Mouse (Mus musculus): ENCODE results near the gene Sh3rf3. TPM values are rescaled to one million over a fixed set of nuclear protein-coding genes. Genes with fewer than 3 reads are reported as not detected.

Gene Sh3rf3
- polyA plus RNA-seq, 1 experiment from 2014 or later = 2.0 TPM

- H3K4me2 ChIP-seq (replicated peaks; ENCODE audit: low read depth, low read length) = no peak overlapping the region
- H3K36me3 ChIP-seq (ENCODE audit: insufficient read depth, low read length) = no peaks in the 10 kb centered on the region
- peaks cover 6% of the 10 kb centered on the region for H3K4me1 ChIP-seq (ENCODE audit: insufficient read depth, low read depth, low read length)
- ATAC-seq (peak; percentile 87), DNase-seq (ENCODE audit: low spot score) (peak; percentile 81)
- TF ChIP-seq CTCF (IDR thresholded peaks at IDR 0.05) = no peak; the same call in 1 of the 2 replicates
- peak; percentile 73; the same call in 1 of the 2 replicates for TF ChIP-seq EP300 (IDR thresholded peaks at IDR 0.05)
- 37% methylated on average over 20 of the region's 20 CpGs for WGBS
- H3K27ac ChIP-seq (ENCODE audit: low read length) = peak overlapping the region; percentile 35; the same call in 1 of the 2 replicates
- H3K9ac ChIP-seq (replicated peaks; ENCODE audit: low read depth) = no peak overlapping the region
- H3K27me3 ChIP-seq (replicated peaks; ENCODE audit: insufficient read depth, low read length) = no peaks in the 10 kb centered on the region
- H3K9me3 ChIP-seq (ENCODE audit: low read length) = no peaks in the 10 kb centered on the region
- no peak overlapping the region for H3K4me3 ChIP-seq (ENCODE audit: low read depth, low read length)
These were observed 318.9 kb downstream of the Sh3rf3 start for GRCm38 (mm10) chr10:59131926-59132628.

DNA sequence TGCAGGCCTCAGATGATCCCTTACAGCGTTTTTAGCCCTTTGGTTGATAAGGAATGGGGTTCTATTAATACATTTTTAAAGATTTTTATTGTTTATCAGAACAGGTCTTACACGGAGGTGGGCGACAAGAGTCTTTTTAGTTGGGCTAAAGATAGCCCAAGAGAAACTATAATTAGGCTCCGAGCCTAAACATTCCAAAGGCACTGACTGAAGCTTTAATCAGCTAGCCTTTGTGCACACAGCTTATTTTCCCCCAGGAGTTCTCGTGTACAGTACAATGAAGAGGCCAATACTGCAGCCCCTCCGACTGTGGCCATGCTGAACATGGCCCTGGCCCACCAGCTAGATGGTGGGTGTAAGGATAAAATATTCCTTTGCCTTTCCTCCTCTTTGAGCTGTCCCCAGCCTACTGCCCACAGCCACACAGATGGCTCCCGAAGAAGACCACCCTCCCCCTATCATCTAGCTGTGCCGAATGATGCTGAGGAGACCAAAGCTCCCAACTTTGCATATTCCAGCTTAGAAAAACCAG, 320.4 kb downstream of the Sh3rf3 start:
- no peak for TF ChIP-seq EP300 (IDR thresholded peaks at IDR 0.05)
- TF ChIP-seq CTCF (IDR thresholded peaks at IDR 0.05) = no peak
- no peaks in the 10 kb centered on the region for H3K27me3 ChIP-seq (replicated peaks; ENCODE audit: insufficient read depth, low read length)
- H3K4me2 ChIP-seq (replicated peaks; ENCODE audit: low read depth, low read length) = no peak overlapping the region
- H3K9ac ChIP-seq (replicated peaks; ENCODE audit: low read depth) = no peak overlapping the region
- H3K9me3 ChIP-seq (ENCODE audit: low read length) = no peaks in the 10 kb centered on the region
- DNase-seq (ENCODE audit: low spot score) (no peak), ATAC-seq (no peak)
- no peak overlapping the region for H3K4me3 ChIP-seq (ENCODE audit: low read depth, low read length)
- H3K36me3 ChIP-seq (ENCODE audit: insufficient read depth, low read length) = no peaks in the 10 kb centered on the region
- 64% methylated on average over 8 of the region's 8 CpGs for WGBS
- no peak overlapping the region for H3K27ac ChIP-seq (ENCODE audit: low read length)
- H3K4me1 ChIP-seq (ENCODE audit: insufficient read depth, low read depth, low read length) = peaks cover 6% of the 10 kb centered on the region

DNA sequence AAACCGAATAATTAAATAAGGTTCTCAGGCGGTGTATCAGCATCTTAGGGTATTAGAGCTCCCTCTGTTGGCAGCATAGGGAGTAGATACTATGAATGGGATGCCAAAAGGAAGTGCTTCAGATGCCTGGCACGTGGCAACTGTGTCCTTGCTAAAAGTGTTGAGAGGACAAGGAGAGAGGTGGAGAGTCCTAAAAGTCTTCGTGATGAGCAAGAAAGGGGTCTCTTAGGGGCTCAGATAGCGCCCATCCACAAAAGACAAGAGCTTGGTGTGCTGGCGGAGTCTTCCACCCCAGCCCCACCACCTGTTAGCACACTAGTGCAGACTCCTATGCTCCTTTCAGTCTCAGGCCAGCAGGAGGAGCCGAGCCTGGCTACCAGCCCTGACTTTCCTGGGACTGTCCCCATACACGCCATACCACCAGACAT, 336.8 kb downstream of the Sh3rf3 start:
- no peak for TF ChIP-seq EP300 (IDR thresholded peaks at IDR 0.05)
- peak; percentile 80 for TF ChIP-seq CTCF (IDR thresholded peaks at IDR 0.05)
- H3K27me3 ChIP-seq (replicated peaks; ENCODE audit: insufficient read depth, low read length) = no peaks in the 10 kb centered on the region
- no peaks in the 10 kb centered on the region for H3K4me1 ChIP-seq (ENCODE audit: insufficient read depth, low read depth, low read length)
- no peak overlapping the region for H3K4me2 ChIP-seq (replicated peaks; ENCODE audit: low read depth, low read length)
- H3K4me3 ChIP-seq (ENCODE audit: low read depth, low read length) = no peak overlapping the region
- WGBS = 9% methylated on average over 8 of the region's 8 CpGs
- DNase-seq (ENCODE audit: low spot score) (peak; percentile 91), ATAC-seq (peak; percentile 86)
- no peaks in the 10 kb centered on the region for H3K36me3 ChIP-seq (ENCODE audit: insufficient read depth, low read length)
- H3K9ac ChIP-seq (replicated peaks; ENCODE audit: low read depth) = no peak overlapping the region
- no peak overlapping the region for H3K27ac ChIP-seq (ENCODE audit: low read length)
- H3K9me3 ChIP-seq (ENCODE audit: low read length) = no peaks in the 10 kb centered on the region

GRCm38 (mm10) chr10:59150938-59151657, 337.9 kb downstream of the Sh3rf3 start:
- no peak overlapping the region for H3K4me2 ChIP-seq (replicated peaks; ENCODE audit: low read depth, low read length)
- no peaks in the 10 kb centered on the region for H3K27me3 ChIP-seq (replicated peaks; ENCODE audit: insufficient read depth, low read length)
- TF ChIP-seq CTCF (IDR thresholded peaks at IDR 0.05) (no peak), EP300 (IDR thresholded peaks at IDR 0.05) (no peak)

DNA sequence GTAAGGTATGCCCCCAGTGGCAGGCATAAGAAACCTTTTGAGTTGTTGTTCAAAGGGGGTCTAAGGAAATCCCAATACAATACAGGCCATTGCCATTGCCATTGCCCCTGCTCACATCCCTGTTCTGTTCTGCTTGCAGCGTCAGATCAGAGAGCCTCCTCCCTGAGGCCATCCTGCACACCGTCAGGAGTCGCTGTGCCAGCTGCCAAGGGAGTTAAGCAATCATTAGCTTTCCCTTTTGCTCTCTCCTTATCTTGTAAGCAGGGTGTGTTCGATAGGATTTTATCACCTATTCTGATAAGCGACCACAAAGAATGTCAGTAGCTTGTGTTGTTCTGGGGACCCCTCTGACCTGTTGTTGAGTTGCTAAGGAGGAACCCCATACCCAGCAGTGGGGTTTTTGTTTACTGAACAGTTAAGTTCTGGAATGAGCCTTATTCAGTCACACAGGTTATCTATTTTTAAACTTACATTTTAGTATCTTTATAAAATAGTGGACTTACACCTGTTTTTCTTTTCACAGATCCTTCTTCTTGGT, 339.5 kb downstream of the Sh3rf3 start:
- Histone ChIP-seq H3K9me3 (ENCODE audit: low read length) (no peaks in the 10 kb centered on the region), H3K4me1 (ENCODE audit: insufficient read depth, low read depth, low read length) (no peaks in the 10 kb centered on the region), H3K4me3 (ENCODE audit: low read depth, low read length) (no peak overlapping the region), H3K27ac (ENCODE audit: low read length) (no peak overlapping the region), H3K4me2 (replicated peaks; ENCODE audit: low read depth, low read length) (no peak overlapping the region), H3K27me3 (replicated peaks; ENCODE audit: insufficient read depth, low read length) (no peaks in the 10 kb centered on the region), H3K9ac (replicated peaks; ENCODE audit: low read depth) (no peak overlapping the region), H3K36me3 (ENCODE audit: insufficient read depth, low read length) (no peaks in the 10 kb centered on the region)
- TF ChIP-seq EP300 (IDR thresholded peaks at IDR 0.05) (no peak), CTCF (IDR thresholded peaks at IDR 0.05) (peak; percentile 49)
- WGBS = 26% methylated on average over 5 of the region's 5 CpGs
- DNase-seq (ENCODE audit: low spot score) = no peak
- no peak for ATAC-seq

More at GRCm38 (mm10) chr10:59150938-59151657, 337.9 kb downstream of the Sh3rf3 start:
- no peaks in the 10 kb centered on the region for H3K9me3 ChIP-seq (ENCODE audit: low read length)
- ATAC-seq (no peak), DNase-seq (ENCODE audit: low spot score) (no peak)
- H3K4me1 ChIP-seq (ENCODE audit: insufficient read depth, low read depth, low read length) = no peaks in the 10 kb centered on the region
- no peak overlapping the region for H3K27ac ChIP-seq (ENCODE audit: low read length)
- no peak overlapping the region for H3K4me3 ChIP-seq (ENCODE audit: low read depth, low read length)
- H3K9ac ChIP-seq (replicated peaks; ENCODE audit: low read depth) = no peak overlapping the region
- WGBS = 77% methylated on average over 10 of the region's 10 CpGs
- H3K36me3 ChIP-seq (ENCODE audit: insufficient read depth, low read length) = no peaks in the 10 kb centered on the region

GRCm38 (mm10) chr10:59158627-59159026, 345.5 kb downstream of the Sh3rf3 start:
- DNase-seq (ENCODE audit: low spot score) (no peak), ATAC-seq (no peak)
- Histone ChIP-seq H3K4me1 (ENCODE audit: insufficient read depth, low read depth, low read length) (no peaks in the 10 kb centered on the region), H3K27ac (ENCODE audit: low read length) (no peak overlapping the region), H3K4me2 (replicated peaks; ENCODE audit: low read depth, low read length) (no peak overlapping the region), H3K36me3 (ENCODE audit: insufficient read depth, low read length) (no peaks in the 10 kb centered on the region), H3K4me3 (ENCODE audit: low read depth, low read length) (no peak overlapping the region), H3K9ac (replicated peaks; ENCODE audit: low read depth) (no peak overlapping the region), H3K9me3 (ENCODE audit: low read length) (no peaks in the 10 kb centered on the region), H3K27me3 (replicated peaks; ENCODE audit: insufficient read depth, low read length) (no peaks in the 10 kb centered on the region)
- TF ChIP-seq EP300 (IDR thresholded peaks at IDR 0.05) (no peak), CTCF (IDR thresholded peaks at IDR 0.05) (no peak)
- 66% methylated on average over 3 of the region's 3 CpGs for WGBS
